Mouse (Mus musculus): ENCODE results near the gene Zfp28.

Gene Zfp28

DNA sequence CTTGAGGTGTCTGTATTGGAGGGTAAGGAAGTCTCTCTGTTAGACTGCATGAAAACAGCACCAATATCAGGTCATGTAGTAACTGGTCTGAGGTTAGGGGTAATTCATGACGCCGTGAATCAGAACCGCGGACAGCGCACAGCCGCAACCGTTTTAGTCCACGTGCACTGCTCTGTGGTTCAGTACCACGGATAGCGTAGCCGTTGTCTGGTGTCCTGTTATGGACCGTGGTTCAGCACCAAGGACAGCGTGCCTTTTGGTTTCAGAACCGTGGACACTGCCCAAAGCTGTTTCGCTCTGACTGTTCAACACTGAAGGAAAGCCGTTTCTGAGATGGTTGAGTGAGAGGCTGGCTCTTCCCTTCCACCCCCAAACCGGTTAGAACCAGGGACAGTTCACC is 26.9 kb downstream of the Zfp28 start, which contains the start of gene Gm20715:
Gene Gm20715 (plus strand): TSS at position 235 of the 400 bp plus-strand sequence.
- DNase-seq: no peak

DNA sequence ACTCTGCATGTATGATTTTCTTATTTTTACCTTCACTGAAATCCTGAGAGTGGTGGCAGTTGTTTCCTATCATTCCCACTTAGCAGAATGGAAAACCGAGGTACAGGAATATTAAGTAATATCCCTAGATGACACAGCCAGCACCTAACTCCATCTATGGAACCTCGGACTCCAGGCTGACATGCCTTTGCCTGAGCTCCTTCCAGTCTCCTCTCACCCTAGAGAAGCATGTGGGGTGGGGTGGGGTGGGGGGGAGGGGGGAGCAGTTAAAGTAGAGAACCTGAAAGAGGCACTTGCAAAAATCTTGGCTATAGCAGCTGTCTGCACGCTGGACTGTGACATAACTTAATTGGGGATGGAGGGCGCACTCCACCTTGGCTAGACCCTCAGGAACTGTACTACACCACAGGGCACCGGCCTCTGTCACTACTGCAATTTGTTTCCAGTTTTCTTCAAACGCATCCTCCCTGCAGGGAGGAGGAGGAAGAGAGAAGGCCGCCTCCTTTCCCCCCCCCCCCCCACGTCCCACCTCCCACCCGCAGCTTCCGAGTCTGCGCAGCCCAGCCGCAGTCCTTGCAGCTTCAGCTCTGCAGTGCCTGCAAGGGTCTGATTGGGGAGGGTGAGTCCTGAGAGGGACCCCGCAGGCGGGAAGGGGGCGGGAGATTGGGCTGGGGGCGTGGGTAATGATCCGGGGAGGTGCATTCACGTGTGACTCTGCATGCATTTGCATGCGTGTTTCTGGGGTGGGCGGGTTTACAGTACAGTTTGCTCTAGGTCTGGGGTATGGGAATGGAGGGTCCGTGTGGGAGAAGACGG is 31.7 kb downstream of the Zfp28 start:
- DNase-seq: no peak

DNA sequence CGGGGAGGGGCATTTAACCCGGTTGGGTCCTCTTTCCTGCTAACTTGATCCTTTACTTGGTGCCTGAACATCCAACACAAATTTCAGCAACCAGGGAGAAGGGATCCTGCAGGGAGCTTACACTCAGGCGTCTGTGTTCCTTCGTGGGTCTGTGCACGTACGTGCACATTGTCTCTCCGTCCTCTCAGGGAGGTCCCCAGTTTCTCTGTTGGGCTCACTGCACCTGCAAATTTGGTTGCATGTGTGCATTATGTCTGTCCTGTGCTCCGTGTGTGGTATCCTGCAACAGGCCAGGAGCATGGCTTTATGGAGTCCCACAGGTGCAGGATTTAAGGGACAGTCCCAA is 32.3 kb downstream of the Zfp28 start:
- no peak for DNase-seq

DNA sequence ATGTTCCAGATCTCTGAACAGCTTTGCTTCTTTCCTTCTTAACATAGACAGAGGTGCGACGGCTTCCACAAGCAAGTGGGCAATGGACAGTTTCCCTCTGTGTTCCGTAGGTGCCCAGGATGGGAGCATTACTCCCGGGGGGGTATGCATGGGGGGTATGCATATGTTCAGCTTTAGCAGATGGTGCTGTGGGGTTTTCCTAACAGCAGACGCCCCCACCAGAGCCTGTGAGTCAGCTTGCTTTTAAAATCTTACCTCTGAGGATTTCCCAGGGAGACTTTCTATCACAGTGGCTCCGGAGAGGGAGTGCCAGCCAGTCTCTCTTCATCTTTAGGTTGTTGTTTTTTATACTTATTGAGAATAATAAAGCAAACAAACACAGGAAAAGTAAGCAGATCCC is 36.8 kb downstream of the Zfp28 start:
- DNase-seq: no peak

DNA sequence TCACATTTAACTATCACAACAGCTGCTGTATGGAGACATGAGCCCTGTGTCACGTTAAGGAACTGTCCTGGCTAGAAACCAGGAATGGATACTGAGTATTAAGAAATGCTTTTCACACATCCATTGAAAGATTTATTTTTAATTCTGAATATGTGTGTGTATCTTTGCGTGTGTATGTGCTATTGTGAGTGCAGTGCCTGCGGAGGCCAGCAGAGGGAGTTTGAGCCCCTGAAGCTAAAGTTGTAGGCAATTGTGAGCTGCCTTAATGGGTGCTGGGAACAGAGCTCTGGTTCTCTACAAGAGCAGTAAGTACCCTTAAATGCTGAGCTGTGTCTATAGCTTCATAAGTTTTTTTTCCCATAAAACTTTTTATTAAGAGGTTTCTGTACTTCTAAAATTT is 46.3 kb downstream of the Zfp28 start:
- no peak for DNase-seq

DNA sequence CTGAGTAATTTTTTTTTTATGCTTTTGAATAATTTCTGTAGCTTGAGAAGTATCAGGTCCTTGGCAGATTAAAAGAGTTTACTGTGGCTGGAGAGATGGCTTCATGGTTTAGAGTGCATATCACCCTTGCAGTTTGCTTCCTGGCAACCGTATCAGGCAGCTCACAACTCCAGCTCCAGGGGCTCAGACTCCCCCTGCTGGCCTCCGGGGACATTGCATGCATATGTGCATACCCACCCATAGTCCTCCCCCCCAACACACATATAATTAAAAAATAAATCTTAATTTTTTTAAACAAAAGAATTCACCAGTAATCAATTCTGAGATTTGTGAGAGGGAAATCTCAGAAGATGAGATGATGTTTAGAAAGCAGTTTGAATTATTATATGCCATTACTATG is 47.2 kb downstream of the Zfp28 start:
- no peak for DNase-seq

DNA sequence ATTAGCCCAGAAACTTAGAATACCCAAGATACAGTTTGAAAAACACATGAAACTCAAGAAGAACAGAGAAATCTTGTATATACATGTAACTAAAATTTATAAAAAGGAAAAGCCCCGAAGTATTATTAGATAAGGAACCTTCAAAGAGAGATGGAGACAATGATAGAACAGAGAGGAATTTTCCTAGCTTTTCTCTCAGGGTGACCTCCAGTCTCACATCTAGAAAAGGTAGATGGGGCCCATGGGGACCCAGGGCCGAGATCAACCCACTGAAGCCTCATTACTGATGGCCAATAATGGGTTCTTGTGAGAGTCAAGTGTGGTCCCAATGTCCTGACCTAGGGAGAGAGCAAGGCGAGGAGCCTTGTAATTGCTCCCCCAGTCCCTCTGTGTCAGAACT is 55.3 kb downstream of the Zfp28 start, which contains the start of gene Olfr1344:
Gene Olfr1344 (plus strand): TSS at position 301 of the 400 bp plus-strand sequence.
- no peak for DNase-seq

DNA sequence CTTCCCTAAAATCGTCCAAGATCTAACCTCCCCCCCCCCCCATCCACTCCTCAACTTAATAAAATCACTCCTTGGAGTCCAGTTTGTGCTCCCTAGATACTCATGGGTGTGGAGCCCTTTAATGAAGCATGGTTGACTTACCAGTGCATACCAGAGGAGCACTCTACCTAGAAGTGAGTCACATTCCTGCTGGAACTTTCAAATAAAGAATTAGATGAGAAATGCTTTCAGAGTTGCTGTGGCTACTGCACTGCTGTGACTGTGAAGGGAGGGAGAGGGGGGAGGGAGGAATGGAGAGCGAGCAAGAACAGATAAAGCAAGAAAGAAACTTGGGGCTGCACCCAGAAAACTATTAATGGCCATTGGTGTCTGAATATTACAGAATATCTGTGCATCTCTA is 58.1 kb downstream of the Zfp28 start:
- no peak for DNase-seq
